Mouse (Mus musculus) induced T-regulatory cell, adult 2 months (primary cell): ENCODE measurements around the gene Tgfb3.

Experiments
- DNase-seq: peaks from one replicate; pipeline ENCODE4 v3.0.0-alpha.2; 2012; ENCODE audit warnings: low read depth

The Tgfb3 gene

GRCm38 (mm10) chr12:86027747-86028146, 51.1 kb downstream of the Tgfb3 start:
- no peak for DNase-seq

- no peak for DNase-seq
These were observed 51.8 kb downstream of the Tgfb3 start for GRCm38 (mm10) chr12:86027000-86027399.

- DNase-seq, result no peak
These were observed 53.4 kb downstream of the Tgfb3 start for GRCm38 (mm10) chr12:86025480-86025879.

GRCm38 (mm10) chr12:86024426-86024825, 54.4 kb downstream of the Tgfb3 start:
- peak; percentile 70 for DNase-seq

GRCm38 (mm10) chr12:86023081-86023871, 55.6 kb downstream of the Tgfb3 start:
- DNase-seq, result no peak

GRCm38 (mm10) chr12:86022282-86022984, 56.4 kb downstream of the Tgfb3 start:
- no peak for DNase-seq

- DNase-seq, result no peak
These were observed 57.3 kb downstream of the Tgfb3 start for GRCm38 (mm10) chr12:86021583-86021982.

GRCm38 (mm10) chr12:86017360-86017759, 61.5 kb downstream of the Tgfb3 start:
- DNase-seq, result no peak

GRCm38 (mm10) chr12:86015114-86015513, 63.7 kb downstream of the Tgfb3 start:
- no peak for DNase-seq

GRCm38 (mm10) chr12:86014621-86015020, 64.2 kb downstream of the Tgfb3 start:
- no peak for DNase-seq

GRCm38 (mm10) chr12:86014174-86014573, 64.7 kb downstream of the Tgfb3 start:
- no peak for DNase-seq

GRCm38 (mm10) chr12:86012195-86012594, 66.6 kb downstream of the Tgfb3 start:
- no peak for DNase-seq

- no peak for DNase-seq
These were observed 68.2 kb downstream of the Tgfb3 start for GRCm38 (mm10) chr12:86010656-86011055.

GRCm38 (mm10) chr12:86007377-86007776, 71.5 kb downstream of the Tgfb3 start:
- DNase-seq, result no peak
